Mouse (Mus musculus) frontal cortex, postnatal 25 days (tissue): ENCODE measurements around the gene Lypd5.

Experiments used
- DNase-seq, 2 experiments: peaks; one replicate each; pipeline ENCODE4 v3.0.0; 2022; ENCODE audit warnings: low spot score in 2 of 2

The Lypd5 gene

DNA sequence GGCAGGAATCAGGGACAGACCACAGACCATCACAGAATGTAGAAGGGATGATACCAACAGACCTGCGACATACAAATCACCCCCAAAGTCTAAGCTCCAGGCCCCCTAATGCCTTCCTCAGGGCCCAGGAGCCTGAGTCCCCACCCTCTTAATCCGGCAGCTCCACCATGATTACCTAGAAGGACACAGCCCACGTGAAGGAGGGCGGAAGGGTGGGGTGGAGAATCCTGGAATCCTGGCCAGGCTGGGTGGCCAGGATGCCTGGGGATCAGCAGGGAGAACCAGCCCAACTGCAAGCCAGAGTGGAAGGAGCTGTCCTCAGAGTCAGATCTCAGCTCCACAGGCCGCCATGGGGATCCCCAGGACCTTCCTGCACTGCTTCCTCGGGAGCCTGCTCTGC lies at the start of gene Lypd5:
Gene Lypd5, plus strand, starts transcription at position 301 of the 400 bp plus-strand sequence.
- no peak for DNase-seq

DNA sequence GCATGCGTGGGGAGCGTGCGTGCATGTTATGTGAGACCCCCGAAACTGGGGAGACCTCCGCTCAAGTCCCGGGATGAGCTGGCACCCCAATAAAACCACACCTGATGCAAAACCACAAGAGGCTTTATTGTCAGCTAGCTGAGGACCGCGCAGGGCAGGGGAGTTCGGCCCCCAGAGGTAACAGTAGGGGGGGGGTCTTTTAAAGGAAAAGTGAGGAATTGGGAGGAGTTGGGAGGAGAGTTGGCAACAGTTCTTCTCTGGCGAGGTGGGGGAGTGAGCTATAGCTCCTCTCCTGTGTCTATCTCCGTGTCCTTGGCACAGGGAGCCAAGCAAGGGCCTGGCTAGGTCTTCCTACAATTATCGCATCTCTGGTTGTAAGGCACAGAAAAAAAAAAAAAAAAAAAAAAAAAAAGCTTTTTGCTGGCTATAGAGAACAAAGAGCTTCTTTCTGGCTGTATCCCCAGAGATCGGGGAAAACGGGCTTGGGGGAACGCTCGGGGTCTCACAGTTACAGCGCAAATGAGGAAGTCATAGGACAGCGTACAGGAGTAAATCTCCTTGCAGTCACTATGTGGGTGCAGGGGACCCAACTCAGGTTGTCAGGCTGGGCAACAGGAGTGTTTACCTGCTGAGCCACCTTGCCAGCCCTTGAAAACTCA lies 49.0 kb upstream of the Lypd5 start:
- no peak for DNase-seq

DNA sequence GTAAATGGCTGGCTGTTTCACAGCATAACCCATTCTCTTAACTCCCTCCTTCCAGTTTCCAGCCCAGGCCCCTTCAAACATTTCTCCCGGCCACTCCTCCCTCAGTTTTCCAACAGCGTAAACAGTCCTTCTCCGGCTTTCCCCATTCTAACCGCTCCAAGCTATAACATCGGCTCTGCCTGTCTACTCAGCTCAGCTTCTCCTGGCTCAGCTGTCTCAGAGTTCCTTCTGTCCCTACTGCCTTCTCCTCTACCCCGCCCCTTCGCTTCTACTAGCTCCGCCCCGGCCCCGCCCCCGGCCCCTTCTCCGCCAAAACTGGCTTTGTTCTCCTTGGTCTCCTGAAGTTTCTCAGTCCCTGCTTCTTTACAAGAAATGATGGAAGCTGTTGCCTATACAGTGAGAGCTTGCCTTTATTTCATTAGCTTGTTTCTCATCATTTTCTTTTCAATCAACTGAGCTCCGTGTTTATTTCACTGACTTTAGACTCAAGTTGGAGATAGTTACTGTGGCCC lies 48.2 kb upstream of the Lypd5 start, which contains the start of gene Zfp61:
Gene Zfp61, minus strand, starts transcription at position 462 of the 512 bp plus-strand sequence.
- no peak for DNase-seq

DNA sequence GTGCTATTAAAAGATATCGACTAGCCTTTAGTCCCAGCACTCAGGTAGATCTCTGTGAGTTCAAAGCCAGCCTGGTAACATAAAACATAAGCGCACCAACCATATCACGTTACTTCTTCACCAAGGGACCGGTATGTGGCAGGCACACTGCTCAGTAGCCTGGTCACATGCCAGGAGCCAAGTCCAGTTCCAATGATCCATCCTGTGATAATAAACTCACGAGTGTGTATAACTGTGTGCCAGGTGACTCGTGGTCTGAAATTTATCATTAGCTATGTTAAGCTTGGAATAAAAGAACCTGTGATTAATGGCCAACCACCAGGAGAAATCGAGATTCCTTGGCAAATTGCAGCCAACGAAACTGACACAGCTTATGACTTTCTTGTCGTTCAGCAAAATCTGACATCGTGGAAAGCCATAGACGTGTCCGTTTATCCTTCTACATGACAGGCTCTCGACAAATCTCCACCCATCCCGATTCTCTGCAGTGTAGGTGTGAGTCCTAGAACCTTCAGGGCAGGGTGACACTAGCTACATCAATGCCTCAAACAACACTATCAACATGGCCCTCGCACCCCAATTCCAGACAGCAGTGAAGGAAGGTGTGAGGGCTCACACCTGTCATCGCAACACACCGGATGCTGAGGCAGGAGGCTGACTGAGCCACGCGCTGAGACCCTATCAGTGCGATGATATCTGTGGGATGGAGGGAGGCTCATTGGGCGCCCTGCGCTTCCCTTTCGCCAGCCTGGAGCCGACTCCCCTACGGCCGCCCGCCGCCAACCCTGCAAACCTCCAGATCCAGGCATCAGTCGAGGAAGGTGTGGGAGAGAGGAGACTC lies 33.0 kb upstream of the Lypd5 start:
- DNase-seq: no peak

DNA sequence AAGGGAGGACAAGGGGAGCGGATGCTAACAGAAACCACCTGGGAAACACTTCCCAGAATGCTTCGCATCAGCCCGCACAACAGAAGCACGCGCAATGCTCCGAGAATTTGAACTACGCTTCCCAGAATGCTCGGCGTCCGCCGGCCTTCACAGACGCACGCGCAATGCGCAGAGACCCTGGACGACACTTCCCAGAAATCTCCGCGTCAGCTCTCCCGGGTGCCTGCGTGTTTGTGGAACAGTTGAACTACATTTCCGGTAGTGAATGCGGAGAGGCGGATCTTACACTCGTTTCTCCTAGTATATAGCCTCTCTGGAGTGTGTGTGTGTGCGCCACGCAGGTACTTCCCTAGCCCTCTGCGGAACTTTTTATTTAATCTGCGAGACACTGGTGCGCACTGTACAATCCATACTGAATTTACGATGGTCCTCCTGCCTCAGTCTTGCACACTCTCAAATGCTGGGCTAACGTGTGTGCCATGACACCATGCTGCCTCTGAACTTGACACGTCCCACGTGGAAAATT lies 32.4 kb upstream of the Lypd5 start, which contains the start of gene Zfp94:
Gene Zfp94, minus strand, starts transcription at position 100 of the 526 bp plus-strand sequence.
- peak; percentile 94 to 98 for DNase-seq

DNA sequence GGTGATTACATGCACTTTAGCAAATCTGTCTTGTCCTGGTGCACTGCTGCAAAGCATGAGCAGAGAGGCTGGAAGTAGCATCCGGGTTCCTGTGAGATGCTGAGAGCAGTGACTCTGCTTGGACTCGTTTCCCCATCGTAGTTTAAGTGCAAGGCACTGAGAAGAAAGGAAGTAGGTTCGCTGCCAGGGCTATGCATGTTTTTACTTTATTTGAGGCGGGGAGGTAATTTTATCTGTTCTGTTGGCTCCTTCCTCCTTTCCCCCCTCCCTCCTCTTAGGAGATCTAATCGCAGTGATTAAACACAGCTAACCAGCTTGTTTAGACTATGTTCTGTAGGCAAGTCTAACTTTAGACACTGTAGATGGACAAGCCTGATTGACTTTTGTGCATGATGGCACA lies 30.1 kb upstream of the Lypd5 start:
- DNase-seq: no peak

DNA sequence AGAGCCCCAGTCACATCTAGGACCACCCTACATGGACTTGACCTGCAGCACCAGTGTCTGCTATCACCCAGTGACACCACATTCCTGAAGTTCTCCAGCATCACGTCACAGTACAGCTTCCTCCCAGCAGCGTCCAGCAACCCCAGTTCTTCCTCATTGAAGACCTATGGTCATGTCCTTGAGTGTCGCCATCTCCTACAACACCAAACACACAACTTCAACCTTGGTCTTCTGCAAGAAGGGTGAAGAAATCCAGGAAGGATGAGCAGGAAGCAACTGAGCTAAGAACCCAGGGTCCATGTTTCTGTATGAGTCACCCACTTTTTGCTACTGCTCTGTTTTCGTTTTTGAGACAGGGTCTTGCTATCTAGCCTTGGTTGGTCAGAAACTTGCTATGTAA lies 26.4 kb upstream of the Lypd5 start:
- no peak for DNase-seq

DNA sequence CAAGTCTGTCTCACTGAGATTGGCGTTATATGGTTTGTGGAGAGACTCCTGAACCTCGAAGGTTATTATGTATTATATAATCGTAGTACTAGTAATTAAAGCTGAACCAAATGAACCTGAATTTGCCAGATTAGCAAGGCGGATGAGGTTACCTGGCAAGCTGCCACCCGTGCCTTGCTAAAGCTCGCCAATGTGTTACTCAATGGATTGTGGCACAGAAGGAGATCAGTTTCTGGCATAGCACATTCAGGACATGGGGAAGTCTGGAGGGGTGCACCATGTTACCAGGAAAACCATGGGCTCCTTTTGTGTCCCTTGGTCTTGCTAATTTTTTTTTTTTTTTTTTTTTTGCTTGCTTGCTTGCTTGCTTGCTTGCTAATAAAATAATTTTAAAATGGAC lies 23.8 kb upstream of the Lypd5 start:
- DNase-seq: no peak

DNA sequence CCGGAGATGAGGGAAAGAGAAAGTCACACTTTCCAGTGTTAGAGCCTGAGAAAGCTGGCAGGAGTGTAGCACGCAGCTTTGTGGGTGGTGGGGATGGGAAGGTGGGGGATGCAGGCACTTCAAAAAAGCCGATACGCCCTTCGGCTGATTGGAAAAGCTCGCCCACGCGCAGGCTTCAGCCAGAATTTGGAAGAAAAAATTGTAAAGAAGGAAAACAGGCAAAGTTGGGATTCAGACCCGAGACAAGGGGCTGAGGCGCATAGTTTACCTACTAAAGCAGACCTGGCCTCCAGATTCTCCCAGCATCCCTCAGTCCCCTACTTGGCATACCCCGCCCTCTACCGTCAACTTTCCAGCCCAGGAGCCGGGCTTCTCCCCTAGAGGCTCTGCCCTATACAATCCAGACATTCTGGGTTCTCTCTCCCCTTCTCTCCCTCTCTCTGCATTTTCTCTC lies 23.3 kb upstream of the Lypd5 start:
- peak; percentile 45 to 54 for DNase-seq

DNA sequence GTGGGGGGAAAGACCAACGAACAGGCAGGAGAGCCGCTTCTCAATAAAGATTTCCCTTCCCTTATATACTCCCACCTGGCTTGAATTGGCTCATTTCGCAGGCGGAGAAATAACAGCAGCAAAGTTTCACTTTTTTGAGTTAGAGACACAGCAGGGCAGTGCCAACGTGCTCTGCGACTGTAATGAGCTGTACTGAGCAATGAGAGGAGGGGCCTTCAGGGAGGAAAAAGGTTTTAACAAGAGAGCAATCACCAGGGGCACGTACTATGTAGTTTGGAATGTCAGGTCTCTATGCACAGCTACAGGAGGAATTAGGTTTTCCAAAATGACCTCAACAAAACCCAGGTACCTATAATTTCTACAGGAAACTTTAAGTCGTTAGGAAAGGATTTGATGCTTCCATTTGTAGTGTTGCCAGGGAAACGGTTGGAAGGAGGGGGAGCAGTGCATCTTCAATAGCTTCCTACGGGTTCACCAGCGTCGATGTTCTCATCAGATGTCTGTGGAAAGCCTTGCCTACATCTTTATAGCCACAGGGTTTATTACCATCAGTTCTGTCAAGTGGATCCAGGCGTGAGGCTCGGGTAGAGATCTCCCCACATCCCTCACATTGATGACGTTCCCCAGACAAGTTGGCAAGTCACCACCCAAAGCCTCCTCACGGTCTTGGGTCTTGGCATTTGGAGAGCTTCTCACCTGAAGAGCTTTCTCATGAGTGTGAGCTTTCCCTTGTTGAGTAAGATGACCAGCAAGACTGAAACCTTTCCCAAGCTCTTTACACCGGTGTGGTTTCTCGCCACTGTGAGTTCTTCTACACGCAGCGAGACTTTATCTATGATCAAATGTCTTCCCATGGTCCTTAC lies 22.5 kb upstream of the Lypd5 start:
- DNase-seq: no peak

DNA sequence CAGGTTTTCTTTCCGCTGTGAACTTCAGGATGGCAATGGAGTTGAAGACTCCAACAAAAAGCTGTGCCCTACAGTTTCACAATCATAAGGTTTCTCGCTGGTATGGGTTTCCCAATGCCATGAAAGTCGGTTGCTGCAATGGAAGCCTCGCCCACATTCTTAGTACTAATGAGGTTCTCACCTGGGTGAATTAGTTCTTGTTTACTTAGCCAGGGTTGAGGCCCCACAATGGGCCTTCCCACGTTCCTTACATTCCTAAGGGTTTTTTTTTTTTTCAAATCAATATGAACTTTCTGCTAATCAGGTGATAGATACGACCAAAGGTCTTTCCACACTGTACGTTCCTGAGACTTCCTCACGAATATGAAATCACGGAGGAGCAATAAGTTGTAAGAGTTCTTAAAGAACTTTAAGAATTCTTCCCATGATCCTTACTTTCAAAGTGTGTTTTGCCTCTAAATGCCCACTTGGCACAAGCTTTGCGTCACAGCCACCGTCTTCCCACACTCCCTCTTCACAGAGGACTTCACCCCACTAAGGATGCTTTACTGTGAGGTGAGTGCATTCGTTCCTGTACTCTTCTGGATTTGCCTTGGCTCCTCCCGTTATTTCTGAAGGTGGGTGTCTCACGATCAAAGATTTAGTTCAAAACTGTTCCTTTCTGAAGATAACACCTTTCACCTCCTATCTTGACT lies 21.6 kb upstream of the Lypd5 start:
- DNase-seq: no peak

DNA sequence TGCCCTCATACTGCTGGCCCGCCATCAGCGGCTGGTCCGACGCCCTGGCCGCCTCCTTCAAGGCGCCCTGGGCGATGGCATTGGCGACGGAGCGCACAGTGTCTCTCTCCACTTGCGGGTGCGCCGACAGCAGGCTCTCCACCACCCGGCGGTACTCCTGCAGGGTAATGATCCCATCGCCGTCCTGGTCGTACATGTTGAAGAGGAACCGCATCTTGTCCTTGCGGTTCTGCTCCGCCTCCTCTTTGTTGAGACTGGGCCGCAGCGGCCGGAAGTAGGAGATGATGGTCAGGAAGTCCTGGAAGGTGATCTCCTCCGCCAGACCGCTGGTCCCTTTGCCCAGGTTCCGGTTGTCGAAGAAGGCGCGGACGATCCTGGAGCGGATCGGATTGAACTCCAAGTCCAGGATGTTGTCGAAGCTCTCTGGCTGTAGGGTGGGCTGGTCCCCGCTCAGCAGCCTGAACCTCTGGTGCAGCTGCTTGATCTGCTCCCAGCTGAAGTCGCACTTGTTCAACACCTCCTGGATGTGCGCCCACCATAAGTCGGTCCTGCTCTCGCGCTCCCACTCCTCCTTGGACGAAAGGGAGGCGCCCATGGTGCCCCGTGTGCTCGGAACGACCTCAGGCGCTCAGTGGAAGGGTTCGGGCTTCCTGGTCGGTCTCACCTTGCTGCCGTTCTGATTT lies 15.6 kb upstream of the Lypd5 start, which contains the start of gene Tescl:
Gene Tescl, minus strand, starts transcription at position 633 of the 683 bp plus-strand sequence.
- no peak for DNase-seq

DNA sequence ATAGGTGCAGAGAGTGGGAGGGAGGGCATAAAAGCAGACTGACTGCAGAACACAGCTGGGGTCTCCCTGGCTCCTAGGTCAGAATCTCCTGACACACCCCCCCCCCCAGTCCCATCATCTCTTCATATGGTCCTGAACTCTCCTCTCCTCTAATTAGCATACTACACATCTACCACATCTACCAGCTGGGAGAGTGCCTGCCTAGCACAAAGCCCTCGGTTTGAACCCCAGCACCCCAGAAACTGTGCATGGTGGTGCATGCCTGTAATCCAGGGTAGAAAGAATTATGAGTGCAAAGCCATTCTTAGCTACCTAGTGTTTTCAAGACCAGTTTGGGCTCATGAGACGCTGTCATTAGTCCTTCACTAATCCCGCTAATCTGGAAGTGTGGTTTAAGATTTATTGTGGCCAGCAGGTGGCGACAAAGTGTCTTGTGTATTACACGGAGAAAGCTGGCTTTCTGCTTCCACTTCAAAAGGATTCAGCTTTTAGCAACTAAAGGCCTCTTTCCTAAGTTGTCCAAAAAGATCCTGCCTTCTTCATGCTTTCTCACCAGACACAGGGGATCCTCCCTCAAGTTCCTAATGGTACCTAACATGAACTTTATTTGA lies 13.2 kb upstream of the Lypd5 start:
- DNase-seq: peak; percentile 65 to 76

DNA sequence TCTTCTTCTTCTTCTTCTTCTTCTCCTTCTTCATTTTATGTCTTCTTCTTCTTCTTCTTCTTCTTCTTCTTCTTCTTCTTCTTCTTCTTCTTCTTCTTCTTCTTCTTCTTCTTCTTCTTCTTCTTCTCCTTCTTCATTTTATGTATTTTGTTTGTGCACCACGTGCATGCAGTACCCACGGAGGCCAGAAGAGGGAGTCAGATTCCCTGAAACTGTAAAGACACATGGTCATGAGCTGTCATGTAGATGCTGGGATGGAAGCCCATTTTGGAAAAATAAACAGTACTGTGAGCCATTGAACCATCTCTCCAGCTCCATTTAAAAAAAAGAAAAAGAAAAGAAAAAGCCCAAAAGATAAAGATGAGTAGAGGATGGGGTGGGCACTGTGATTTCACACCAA lies 10.8 kb upstream of the Lypd5 start:
- no peak for DNase-seq

DNA sequence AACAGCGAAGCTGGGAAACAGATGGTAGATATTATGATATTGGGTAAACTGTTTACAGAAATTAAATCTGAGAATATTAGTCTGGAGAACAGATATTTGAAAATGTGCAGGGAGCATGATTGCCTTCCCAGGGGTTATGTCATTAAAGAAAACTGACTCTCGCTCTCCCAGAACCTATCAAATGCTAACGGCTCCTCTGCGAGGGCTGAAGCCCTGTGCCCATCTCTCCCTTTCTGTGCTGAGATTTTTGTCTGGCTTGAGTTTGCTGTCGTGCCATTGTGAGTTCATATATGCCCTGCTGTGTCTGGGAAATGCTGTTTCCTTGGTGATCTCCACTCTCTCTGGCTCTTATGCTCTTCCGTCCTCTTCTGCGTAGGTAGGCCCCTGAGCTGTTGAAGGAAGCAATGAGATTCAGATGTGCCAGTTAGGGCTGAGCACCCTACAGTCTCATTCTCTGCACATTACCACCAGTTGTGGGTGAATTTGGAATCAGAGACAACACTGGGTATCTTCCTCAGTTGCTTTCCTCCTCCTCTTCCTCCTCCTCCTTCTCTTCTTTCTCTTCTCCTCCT lies 5.2 kb upstream of the Lypd5 start:
- DNase-seq: no peak

DNA sequence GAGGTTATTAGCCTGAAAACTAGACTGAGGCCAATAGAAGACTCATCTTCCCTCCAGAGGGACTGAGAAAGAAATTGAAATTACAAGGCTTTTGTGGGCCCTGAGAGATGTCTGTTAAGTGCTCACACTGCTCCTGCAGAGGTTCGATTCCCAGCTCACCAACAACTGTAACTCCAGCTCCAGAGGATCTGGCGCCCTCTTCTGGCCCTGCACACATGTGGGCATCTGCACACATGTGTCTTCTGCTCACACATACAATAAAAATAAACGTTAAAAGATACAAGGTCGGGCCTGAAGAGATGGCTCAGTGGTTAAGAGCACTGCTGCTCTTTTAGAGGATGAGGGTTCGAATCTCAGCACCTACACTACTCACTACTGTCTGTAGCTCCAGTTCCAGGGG lies 2.6 kb upstream of the Lypd5 start:
- DNase-seq: no peak

DNA sequence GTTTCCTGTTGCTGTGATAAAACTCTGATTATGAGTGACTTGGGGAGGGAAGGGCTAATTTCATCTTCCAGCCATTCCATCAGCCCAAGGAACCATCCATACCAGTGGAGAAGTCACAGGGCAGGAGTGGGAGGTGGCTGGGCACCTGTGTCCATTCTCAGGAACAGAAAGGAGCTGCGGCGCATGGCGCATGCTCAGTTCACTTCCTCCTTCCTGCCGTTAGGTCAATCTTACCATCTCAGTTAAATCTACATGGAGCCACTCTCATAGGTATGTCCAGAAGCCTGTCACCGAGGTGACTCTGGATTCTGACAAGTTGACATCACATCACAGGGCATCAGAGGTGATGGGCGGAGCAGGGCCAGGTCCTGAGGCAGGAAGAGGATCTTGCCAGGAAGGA lies 6.7 kb downstream of the Lypd5 start:
- DNase-seq: no peak

DNA sequence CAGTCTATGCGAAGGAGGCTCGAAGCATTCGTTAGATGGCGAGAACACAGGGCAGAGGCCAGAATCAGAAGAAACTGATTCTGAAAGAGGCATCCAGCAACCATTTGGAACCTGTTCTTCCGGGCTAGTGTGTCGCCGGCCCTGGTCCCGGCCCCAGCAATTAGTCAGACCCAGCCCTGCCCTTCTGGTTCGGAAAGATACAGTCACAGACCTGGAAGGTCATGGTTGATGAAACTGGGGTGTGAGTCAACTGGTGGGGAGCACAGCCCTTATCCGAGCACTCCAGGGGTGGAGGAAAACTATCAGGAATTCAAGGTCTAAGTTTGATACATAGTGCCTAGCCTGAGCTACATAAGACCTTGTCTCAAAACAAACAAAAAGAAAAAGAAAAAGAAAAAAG lies 7.1 kb downstream of the Lypd5 start:
- DNase-seq: no peak

DNA sequence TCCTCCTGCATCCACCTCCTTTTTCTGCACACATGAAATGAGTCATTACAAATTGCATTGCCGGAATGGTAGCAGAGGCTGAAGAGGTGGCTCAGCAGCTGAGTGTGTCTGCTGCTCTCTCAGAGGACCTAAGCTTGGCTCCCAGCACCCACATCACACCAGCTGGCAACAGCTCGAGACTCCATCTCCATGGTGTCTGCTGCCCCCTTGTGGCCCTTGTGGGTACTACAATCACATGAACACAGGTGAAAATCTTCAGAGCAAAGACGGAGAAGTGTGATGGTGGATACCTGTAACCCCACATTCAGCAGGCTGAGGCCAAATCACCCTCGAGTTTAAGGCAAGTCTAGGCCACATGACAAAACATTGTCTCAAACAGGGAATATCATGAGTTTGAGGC lies 8.9 kb downstream of the Lypd5 start:
- no peak for DNase-seq

DNA sequence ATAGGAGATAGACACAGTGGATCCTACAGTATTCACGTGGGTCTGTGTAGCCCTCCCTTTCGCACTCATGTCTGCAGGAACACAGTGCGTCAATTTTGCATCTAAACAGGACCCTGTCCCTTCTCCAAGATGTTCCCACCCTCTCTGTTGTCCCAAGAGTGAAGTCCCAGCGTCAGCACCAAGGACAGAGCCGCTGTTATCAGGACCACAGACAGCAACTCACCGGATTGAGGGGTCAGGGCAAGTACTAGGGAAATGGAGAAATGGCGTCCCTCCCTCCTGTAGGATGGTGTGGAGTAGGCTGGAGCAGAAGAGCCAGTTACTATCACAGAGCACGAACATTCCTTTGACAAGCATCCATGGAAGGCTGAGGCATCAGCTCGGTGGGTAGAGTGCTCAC lies 10.3 kb downstream of the Lypd5 start:
- no peak for DNase-seq
